ENCODE assay signal across 17 mouse cellular contexts in the genomic region with DNA sequence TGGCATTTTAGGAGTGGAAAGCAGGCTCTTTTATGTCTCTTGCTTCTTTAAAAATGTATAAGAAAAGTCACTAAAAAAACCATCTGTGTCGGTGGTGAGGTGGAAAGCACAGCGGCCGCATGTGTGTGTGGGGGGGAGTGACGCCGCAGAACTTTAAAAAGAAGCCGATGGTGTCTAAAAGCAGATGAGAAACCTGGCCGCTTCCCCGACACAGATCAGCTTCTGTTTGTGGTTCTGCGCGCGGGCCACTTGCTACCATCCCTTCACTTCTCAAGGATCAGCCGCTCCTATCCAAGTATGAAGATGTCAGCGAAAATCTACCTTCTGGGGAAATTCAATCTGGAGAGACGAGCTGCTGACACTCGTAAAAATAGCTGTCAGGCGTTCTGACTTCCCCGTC. TPM values are rescaled to one million over a fixed set of nuclear protein-coding genes. Genes with fewer than 3 reads are reported as not detected.
DNase-seq lines count a peak whose midpoint lies in the region; ATAC-seq lines count a peak whose summit lies in the region.
"Had no signal": no experiment of that assay in that cellular context is flagged by ENCODE, and none has a peak within 500 bp of the region (broad histone marks: within the 10 kb centered on the region; RNA-seq: fewer than 3 reads in every experiment).

No protein-coding gene starts in this region.

- H3K27ac ChIP-seq in embryonic facial prominence, embryonic 12.5 days: no peak overlapping the region
- no peak overlapping the region for H3K27ac ChIP-seq in embryonic facial prominence, embryonic 10.5 days (replicated peaks)
- no peak overlapping the region for H3K27ac ChIP-seq in limb, embryonic 15.5 days
- H3K27ac ChIP-seq in hindbrain, embryonic 11.5 days (ENCODE audit: low read depth, low read length): no peak overlapping the region
- H3K27ac ChIP-seq: forebrain, embryonic 12.5 days; heart, embryonic 15.5 days had no signal

- no peaks in the 10 kb centered on the region for H3K9me3 ChIP-seq in embryonic facial prominence, embryonic 12.5 days
- H3K9me3 ChIP-seq in embryonic facial prominence, embryonic 10.5 days: no peaks in the 10 kb centered on the region
- H3K9me3 ChIP-seq in limb, embryonic 15.5 days: no peaks in the 10 kb centered on the region
- H3K9me3 ChIP-seq in hindbrain, embryonic 11.5 days (ENCODE audit: control insufficient read depth, low read length): no peaks in the 10 kb centered on the region
- H3K9me3 ChIP-seq: forebrain, embryonic 12.5 days; heart, embryonic 15.5 days had no signal

- peak overlapping the region; percentile 11; the same call in 1 of the 2 replicates for H3K4me2 ChIP-seq in embryonic facial prominence, embryonic 12.5 days (replicated peaks)
- H3K4me2 ChIP-seq in limb, embryonic 15.5 days: 0 out of 2 replicates have a peak overlapping the region, but pooled peaks have one; percentile 1
- H3K4me2 ChIP-seq in hindbrain, embryonic 11.5 days (replicated peaks; ENCODE audit: low read depth, low read length): no peak overlapping the region
- H3K4me2 ChIP-seq: forebrain, embryonic 12.5 days; heart, embryonic 15.5 days; liver, embryonic 11.5 days had no signal

- WGBS in embryonic facial prominence, embryonic 12.5 days: 48% methylated on average over 17 of the region's 17 CpGs
- WGBS in embryonic facial prominence, embryonic 10.5 days: 59% methylated on average over 17 of the region's 17 CpGs
- 39% methylated on average over 17 of the region's 17 CpGs for WGBS in limb, embryonic 15.5 days
- WGBS in hindbrain, embryonic 11.5 days: 78% methylated on average over 17 of the region's 17 CpGs

- no peak overlapping the region for H3K4me3 ChIP-seq in embryonic facial prominence, embryonic 12.5 days
- no peak overlapping the region for H3K4me3 ChIP-seq in embryonic facial prominence, embryonic 10.5 days
- H3K4me3 ChIP-seq in limb, embryonic 15.5 days: no peak overlapping the region
- no peak overlapping the region for H3K4me3 ChIP-seq in hindbrain, embryonic 11.5 days (ENCODE audit: low read depth, low read length)
- H3K4me3 ChIP-seq: forebrain, embryonic 12.5 days; heart, embryonic 15.5 days had no signal

- no peaks in the 10 kb centered on the region for H3K36me3 ChIP-seq in embryonic facial prominence, embryonic 12.5 days
- no peaks in the 10 kb centered on the region for H3K36me3 ChIP-seq in embryonic facial prominence, embryonic 10.5 days (replicated peaks)
- no peaks in the 10 kb centered on the region for H3K36me3 ChIP-seq in limb, embryonic 15.5 days
- no peaks in the 10 kb centered on the region for H3K36me3 ChIP-seq in hindbrain, embryonic 11.5 days (ENCODE audit: control insufficient read depth, insufficient read depth, low read length)
- H3K36me3 ChIP-seq: forebrain, embryonic 12.5 days; heart, embryonic 15.5 days had no signal

- no peak for ATAC-seq in embryonic facial prominence, embryonic 12.5 days (ENCODE audit: insufficient number of reproducible peaks, insufficient read depth, low FRiP score, low TSS enrichment)
- ATAC-seq in limb, embryonic 15.5 days (ENCODE audit: insufficient number of reproducible peaks, low FRiP score, low TSS enrichment, low read depth): no peak
- no peak for ATAC-seq in hindbrain, embryonic 11.5 days (ENCODE audit: low FRiP score)
- ATAC-seq in erythroblast, adult 5-6 weeks (replicated peaks; ENCODE audit: low FRiP score, poor library complexity, severe bottlenecking): no peak
- ATAC-seq: inflammation-experienced regulatory T-cells, adult 6 months had no signal

- no peak overlapping the region for H3K9ac ChIP-seq in embryonic facial prominence, embryonic 12.5 days
- H3K9ac ChIP-seq in limb, embryonic 15.5 days: no peak overlapping the region
- H3K9ac ChIP-seq in hindbrain, embryonic 11.5 days (ENCODE audit: low read depth, low read length): no peak overlapping the region
- H3K9ac ChIP-seq: forebrain, embryonic 12.5 days; heart, embryonic 15.5 days had no signal

- H3K4me1 ChIP-seq in embryonic facial prominence, embryonic 12.5 days: no peaks in the 10 kb centered on the region
- peaks cover 9% of the 10 kb centered on the region; the same call in 1 of the 2 replicates for H3K4me1 ChIP-seq in embryonic facial prominence, embryonic 10.5 days
- H3K4me1 ChIP-seq in limb, embryonic 15.5 days: 0 out of 2 replicates have a peak, but pooled peaks cover 3% of the 10 kb centered on the region
- H3K4me1 ChIP-seq in hindbrain, embryonic 11.5 days (replicated peaks; ENCODE audit: control insufficient read depth, insufficient read depth, low read length): no peaks in the 10 kb centered on the region
- H3K4me1 ChIP-seq: forebrain, embryonic 12.5 days; heart, embryonic 15.5 days had no signal

- DNase-seq in embryonic facial prominence, embryonic 10.5 days (ENCODE audit: low spot score): no peak
- DNase-seq in right cerebral cortex, adult 18-20 months: peak; percentile 84
- DNase-seq in right cerebral cortex, postnatal 4 days: no peak
- no peak for DNase-seq in hindbrain, embryonic 11.5 days (ENCODE audit: low spot score)
- no peak for DNase-seq in adrenal gland, postnatal 25 days
- DNase-seq: cerebellum, postnatal 10 days; lung, postnatal 4 days had no signal

- H3K27me3 ChIP-seq in embryonic facial prominence, embryonic 12.5 days: no peaks in the 10 kb centered on the region
- H3K27me3 ChIP-seq in embryonic facial prominence, embryonic 10.5 days (replicated peaks; ENCODE audit: low read depth, poor library complexity, severe bottlenecking): no peaks in the 10 kb centered on the region
- no peaks in the 10 kb centered on the region for H3K27me3 ChIP-seq in limb, embryonic 15.5 days
- no peaks in the 10 kb centered on the region for H3K27me3 ChIP-seq in hindbrain, embryonic 11.5 days (ENCODE audit: control insufficient read depth, insufficient read depth, low read length)
- H3K27me3 ChIP-seq: forebrain, embryonic 12.5 days; heart, embryonic 15.5 days had no signal

RNA-seq across cellular contexts. Expression of a gene that starts 45.5 kb away (rescaled TPM):
- polyA plus RNA-seq in embryonic facial prominence, embryonic 12.5 days (2016; fragmentation: Nextera tagmentation; extraction: Ambion mirVana): 0.06 TPM in 1 of 2 replicates, not detected in the other
- polyA plus RNA-seq in embryonic facial prominence, embryonic 10.5 days (2016; fragmentation: Nextera tagmentation; extraction: Ambion mirVana): 0.04 TPM in 1 of 2 replicates, not detected in the other
- polyA plus RNA-seq in limb, embryonic 15.5 days (2015; fragmentation: Nextera tagmentation; extraction: Ambion mirVana): 0.27 and 0.52 TPM in 2 replicates
- polyA plus RNA-seq in hindbrain, embryonic 11.5 days (2014; fragmentation: Nextera tagmentation; extraction: Ambion mirVana): 0.03 TPM in 1 of 2 replicates, not detected in the other
- not detected in 2 replicates for total RNA-seq in erythroblast, adult 5-6 weeks (2015; ENCODE audit: low replicate concordance)
- not detected in 2 replicates for total RNA-seq in erythroblast, adult 5-6 weeks (2017; ENCODE audit: low replicate concordance)
- not detected in 2 replicates for total RNA-seq in adrenal gland, postnatal 25 days (2021)
- total RNA-seq: MEL; neutrophil, adult 5-6 weeks had no signal
- polyA plus RNA-seq: inflammation-experienced regulatory T-cells, adult 6 months; liver, embryonic 11.5 days had no signal

RNA-seq across cellular contexts. Expression of a gene that starts 47.3 kb away (rescaled TPM):
- 25.2 and 34.6 TPM in 2 replicates for polyA plus RNA-seq in embryonic facial prominence, embryonic 12.5 days (2016; fragmentation: Nextera tagmentation; extraction: Ambion mirVana)
- polyA plus RNA-seq in embryonic facial prominence, embryonic 10.5 days (2016; fragmentation: Nextera tagmentation; extraction: Ambion mirVana): 0.21 and 0.30 TPM in 2 replicates
- 127 and 317 TPM in 2 replicates for polyA plus RNA-seq in limb, embryonic 15.5 days (2015; fragmentation: Nextera tagmentation; extraction: Ambion mirVana)
- 2.3 and 4.1 TPM in 2 replicates for polyA plus RNA-seq in hindbrain, embryonic 11.5 days (2014; fragmentation: Nextera tagmentation; extraction: Ambion mirVana)
- total RNA-seq in erythroblast, adult 5-6 weeks (2015; ENCODE audit: low replicate concordance): not detected in 2 replicates
- not detected in 2 replicates for total RNA-seq in erythroblast, adult 5-6 weeks (2017; ENCODE audit: low replicate concordance)
- total RNA-seq in adrenal gland, postnatal 25 days (2021): not detected in 2 replicates
- total RNA-seq: neutrophil, adult 5-6 weeks had no signal
- polyA plus RNA-seq: urinary bladder, adult 2 months had no signal
